7 mouse cellular contexts compared by ENCODE assay signal in the genomic region with DNA sequence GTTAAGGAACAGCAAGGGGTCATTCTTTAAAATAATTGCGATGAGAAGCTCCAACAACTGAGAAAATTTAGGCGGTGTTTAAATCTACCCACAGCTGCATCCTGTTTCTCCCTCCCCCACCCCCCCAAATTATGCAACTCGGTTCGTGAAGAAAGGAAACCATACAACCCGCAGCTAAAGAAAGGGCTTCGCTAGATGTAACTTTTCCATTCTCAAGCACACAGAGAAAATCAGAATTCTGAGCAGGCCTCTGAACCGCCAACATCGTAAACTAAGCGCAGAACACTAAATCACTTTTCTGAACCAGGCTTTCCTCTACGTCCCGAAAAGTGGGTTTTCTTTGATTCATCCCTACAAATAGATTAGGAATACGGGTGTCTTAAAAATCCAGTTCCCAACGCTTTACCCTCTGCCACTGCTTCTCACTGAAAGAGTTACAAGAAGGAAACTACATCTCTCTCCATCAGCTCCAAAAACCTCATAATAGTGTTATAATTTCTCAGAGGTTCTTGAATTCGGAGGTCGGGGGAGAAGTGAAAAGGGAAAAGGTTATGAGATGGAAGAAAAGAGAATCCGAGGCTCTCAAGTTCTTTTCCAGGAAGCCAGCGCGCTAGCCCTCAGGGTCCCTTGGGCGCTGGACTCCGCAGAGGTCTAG. TPM values are rescaled to one million over a fixed set of nuclear protein-coding genes. Genes with fewer than 3 reads are reported as not detected.
A peak's percentile ranks its signal among the peaks of the same experiment; 100 is the strongest.
DNase-seq lines count a peak whose midpoint lies in the region; ATAC-seq and TF ChIP-seq lines count a peak whose summit lies in the region.

No protein-coding gene starts in this region.

- TF ChIP-seq POLR2A in spleen, adult 2 months (IDR thresholded peaks at IDR 0.05; ENCODE audit: low read depth, low read length), result peak; percentile 19; the same call in 1 of the 2 replicates

- H3K36me3 ChIP-seq in spleen, adult 2 months (ENCODE audit: control insufficient read depth, insufficient read depth, low read length), result peaks cover 22% of the 10 kb centered on the region

- under 1% methylated on average over 20 of the region's 20 CpGs for WGBS in spleen, adult 2 months

- H3K27ac ChIP-seq in spleen, adult 2 months (ENCODE audit: insufficient read depth, low read length), result peak overlapping the region; percentile 100

- no peak for TF ChIP-seq CTCF in spleen, adult 2 months (IDR thresholded peaks at IDR 0.05; ENCODE audit: extremely low read depth, insufficient read depth, insufficient read length, insufficient replicate concordance)

- intact Hi-C loops in left cerebral cortex, postnatal 10 days (cut with DNase I), result no loop called here

- H3K4me3 ChIP-seq in spleen, adult 2 months (ENCODE audit: extremely low read depth, insufficient read depth, insufficient read length), result peak overlapping the region; percentile 86

- DNase-seq in spleen, adult 2 months (ENCODE audit: low read depth in 1 of 2, low spot score in 2 of 2), result peak in 1 of 2 experiments; percentile 80
- no peak for DNase-seq in spleen, adult 12 weeks (ENCODE audit: low spot score)
- DNase-seq in urinary bladder, postnatal 4 days (ENCODE audit: low spot score in 2 of 2), result no peak
- DNase-seq in left cerebral cortex, postnatal 10 days (ENCODE audit: extremely low spot score in 1 of 2, low spot score in 2 of 2), result no peak

- ATAC-seq in common myeloid progenitor, adult 5-6 weeks (replicated peaks; ENCODE audit: low read depth, poor library complexity, severe bottlenecking), result peak; percentile 44
- peak; percentile 14 to 19; a peak in 3 of 4 replicates for ATAC-seq in hematopoietic stem cell, adult 5-6 weeks (replicated peaks in 1 of 2; ENCODE audit: insufficient read depth in 1 of 2, low FRiP score in 2 of 2, low TSS enrichment in 1 of 2, low read depth in 1 of 2, poor library complexity in 2 of 2, severe bottlenecking in 2 of 2)
- ATAC-seq in megakaryocyte progenitor cell, adult 5-6 weeks (replicated peaks; ENCODE audit: poor library complexity), result peak; percentile 43

- no peaks in the 10 kb centered on the region for H3K27me3 ChIP-seq in spleen, adult 2 months (ENCODE audit: control insufficient read depth, insufficient read depth, low read length)

- H3K4me1 ChIP-seq in spleen, adult 2 months (ENCODE audit: control insufficient read depth, insufficient read depth, insufficient read length), result no peaks in the 10 kb centered on the region

RNA-seq across cellular contexts. Expression of a gene that starts 17.7 kb away (rescaled TPM):
- polyA plus RNA-seq in spleen, adult 2 months (2012; rRNA removed), result 16.6 and 21.5 TPM in 2 replicates
- 25.9 and 26.7 TPM in 2 replicates for total RNA-seq in common myeloid progenitor, adult 5-6 weeks (2017)
- 84.1 and 85.5 TPM in 2 replicates for total RNA-seq in hematopoietic stem cell, adult 5-6 weeks (2017)
- total RNA-seq in megakaryocyte progenitor cell, adult 5-6 weeks (2015), result 12.3 and 24.5 TPM in 2 replicates
- 8.0 and 13.7 TPM in 2 replicates for total RNA-seq in megakaryocyte progenitor cell, adult 5-6 weeks (2017)
- 1 to 10 TPM; 2.6 to 2.8 TPM for total RNA-seq in left cerebral cortex, postnatal 10 days (2021)
